Mouse (Mus musculus) ES-Bruce4 (cell line): ENCODE data around the gene Sept3. TPM values are rescaled to one million over a fixed set of nuclear protein-coding genes. Genes with fewer than 3 reads are reported as not detected.

Experiments used
- H3K27ac ChIP-seq: 2 replicates; pipeline ENCODE4 v1.5.1; 2012; ENCODE audit warnings: low read length, inconsistent platforms; ENCODE audit not compliant: insufficient read depth
- H3K27me3 ChIP-seq: 2 replicates; pipeline ENCODE4 v1.6.1; 2012; ENCODE audit warnings: mild to moderate bottlenecking, low read length, inconsistent platforms; ENCODE audit not compliant: control insufficient read depth, poor library complexity, insufficient read depth, severe bottlenecking
- H3K36me3 ChIP-seq: 2 replicates; pipeline ENCODE4 v1.6.1; 2012; ENCODE audit warnings: inconsistent platforms, mild to moderate bottlenecking, low read length, moderate library complexity; ENCODE audit not compliant: control insufficient read depth, poor library complexity, insufficient read depth, severe bottlenecking
- H3K4me1 ChIP-seq: one replicate; pipeline ENCODE4 v1.8.1; 2011; ENCODE audit warnings: low read length; ENCODE audit not compliant: control insufficient read depth, insufficient read depth
- H3K4me3 ChIP-seq: 2 replicates; pipeline ENCODE4 v1.5.1; 2011; ENCODE audit warnings: low read depth, mild to moderate bottlenecking, low read length
- H3K9ac ChIP-seq: 2 replicates; pipeline ENCODE4 v1.6.1; 2012; ENCODE audit warnings: low read depth, mild to moderate bottlenecking, inconsistent platforms; ENCODE audit not compliant: poor library complexity, severe bottlenecking
- H3K9me3 ChIP-seq: replicated peaks from 2 replicates; pipeline ENCODE4 v1.6.1; 2012; ENCODE audit warnings: mild to moderate bottlenecking, low read length, inconsistent platforms; ENCODE audit not compliant: control insufficient read depth, poor library complexity, insufficient read depth, severe bottlenecking
- CTCF ChIP-seq: IDR thresholded peaks from one replicate; pipeline ENCODE4 v1.8.1; 2011; ENCODE audit warnings: low read depth, low read length
- EP300 ChIP-seq: IDR thresholded peaks from 2 replicates; pipeline ENCODE4 v1.6.1; 2011; ENCODE audit warnings: low read depth, low read length; ENCODE audit not compliant: insufficient read depth
- POLR2A ChIP-seq: IDR thresholded peaks from one replicate; pipeline ENCODE4 v1.8.1; 2011; ENCODE audit warnings: low read length; ENCODE audit not compliant: insufficient read depth
- polyA plus RNA-seq: library from polyadenylated mRNA; stranded (reverse); fragments of >200 nt; gene quantifications from 2 replicates; pipeline ENCODE4 v1.2.4, GENCODE M21; 2011; ENCODE audit warnings: low read depth; ENCODE audit not compliant: missing spikeins, insufficient read depth, insufficient read length

Gene Sept3
- polyA plus RNA-seq, 1 experiment, result 9.7 TPM

GRCm38 (mm10) chr15:82247131-82247776, 27.4 kb upstream of the Sept3 start:
- no peaks in the 10 kb centered on the region; the same call in 1 of the 2 replicates for H3K36me3 ChIP-seq
- H3K27ac ChIP-seq, result peak overlapping the region; percentile 93
- no peak for TF ChIP-seq POLR2A
- peak; percentile 17; the same call in 1 of the 2 replicates for TF ChIP-seq EP300
- H3K9me3 ChIP-seq, result no peaks in the 10 kb centered on the region
- H3K9ac ChIP-seq, result peak overlapping the region; percentile 20; the same call in 1 of the 2 replicates
- H3K4me1 ChIP-seq, result peaks cover 1% of the 10 kb centered on the region
- no peaks in the 10 kb centered on the region for H3K27me3 ChIP-seq
- H3K4me3 ChIP-seq, result no peak overlapping the region

DNA sequence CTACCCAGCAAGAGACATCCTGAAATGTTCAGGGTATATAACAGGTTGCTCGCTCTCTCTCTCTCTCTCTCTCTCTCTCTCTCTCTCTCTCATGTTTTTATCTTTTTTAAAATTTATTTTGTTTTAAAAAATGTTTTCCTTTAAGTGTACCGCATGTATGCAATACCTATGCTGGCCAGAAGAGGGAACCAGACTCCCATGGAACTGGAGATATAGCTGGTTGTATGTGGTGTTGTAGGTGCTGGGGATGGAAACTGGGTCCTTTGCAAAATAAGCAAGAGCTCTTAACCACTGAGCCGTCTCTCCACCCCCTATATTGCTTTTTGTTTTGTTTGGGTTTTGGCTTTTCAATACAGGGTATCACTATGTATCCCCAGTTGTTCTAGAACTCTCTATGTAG, 23.1 kb upstream of the Sept3 start:
- H3K9me3 ChIP-seq, result no peaks in the 10 kb centered on the region
- H3K4me1 ChIP-seq, result peaks cover 8% of the 10 kb centered on the region
- H3K36me3 ChIP-seq, result no peaks in the 10 kb centered on the region
- no peak overlapping the region for H3K27ac ChIP-seq
- no peak overlapping the region for H3K9ac ChIP-seq
- TF ChIP-seq EP300, result no peak
- TF ChIP-seq CTCF, result no peak
- no peak overlapping the region for H3K4me3 ChIP-seq
- no peaks in the 10 kb centered on the region for H3K27me3 ChIP-seq

- no peak for TF ChIP-seq EP300
- TF ChIP-seq CTCF, result no peak
- no peak for TF ChIP-seq POLR2A
- no peaks in the 10 kb centered on the region for H3K36me3 ChIP-seq
- peak within 1 kb of the TSS; percentile 33; the same call in 1 of the 2 replicates for H3K27ac ChIP-seq
- peaks cover 8% of the 10 kb centered on the region for H3K4me1 ChIP-seq
- no peak within 1 kb of the TSS for H3K4me3 ChIP-seq
- H3K27me3 ChIP-seq, result no peaks in the 10 kb centered on the region
- no peaks in the 10 kb centered on the region for H3K9me3 ChIP-seq
- H3K9ac ChIP-seq, result no peak within 1 kb of the TSS
Observed at GRCm38 (mm10) chr15:82252097-82252496, 22.6 kb upstream of the Sept3 start, which contains the start of gene 1500009C09Rik. Gene 1500009C09Rik (plus strand): TSS chr15:82252397.

DNA sequence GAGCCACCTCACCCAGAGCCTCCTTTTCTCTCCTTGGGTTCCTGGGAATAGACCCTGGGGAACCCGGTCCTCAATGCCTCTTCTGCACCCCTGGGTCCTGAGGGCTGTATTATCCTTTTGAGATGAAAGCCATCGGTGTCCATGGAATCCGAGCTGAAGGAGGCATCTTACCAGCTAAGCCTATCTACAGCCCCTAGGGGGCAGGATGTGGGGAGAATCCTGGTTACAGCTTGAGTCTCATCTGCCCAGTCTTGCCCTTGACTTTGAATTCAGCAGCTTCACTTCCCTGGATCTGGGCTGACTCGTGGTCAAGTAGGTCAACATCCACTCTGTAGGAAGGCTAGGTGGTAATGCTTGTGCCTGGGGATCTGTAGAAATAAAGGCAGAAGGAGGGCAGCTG, 19.4 kb upstream of the Sept3 start:
- no peak overlapping the region for H3K27ac ChIP-seq

DNA sequence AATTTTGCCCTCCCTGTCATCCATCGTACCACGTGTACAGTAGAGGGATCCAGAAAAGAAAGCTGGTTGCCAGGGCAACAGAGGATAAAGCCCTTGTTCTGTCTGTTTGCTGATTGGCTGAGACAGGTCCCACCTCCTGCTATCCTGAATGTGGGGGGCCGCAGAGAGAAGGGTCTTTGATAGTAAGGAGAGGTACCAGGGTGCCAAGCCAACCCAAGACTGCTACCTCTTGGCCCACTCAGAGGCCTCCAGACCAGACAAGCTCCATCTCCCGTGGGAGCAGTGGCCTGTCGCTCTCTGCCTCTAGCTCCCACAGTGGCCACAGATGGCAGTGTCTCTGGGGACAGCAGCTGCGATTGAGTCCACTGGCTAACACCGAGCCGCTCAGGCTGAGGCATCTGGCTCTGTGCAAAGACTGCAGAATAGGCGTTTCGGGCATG, 18.7 kb upstream of the Sept3 start:
- Histone ChIP-seq H3K4me3 (peak overlapping the region; percentile 25), H3K27ac (no peak overlapping the region), H3K9me3 (no peaks in the 10 kb centered on the region), H3K27me3 (no peaks in the 10 kb centered on the region), H3K36me3 (no peaks in the 10 kb centered on the region), H3K9ac (no peak overlapping the region), H3K4me1 (peaks cover 8% of the 10 kb centered on the region)
- TF ChIP-seq POLR2A (no peak), CTCF (no peak), EP300 (no peak)

More for the DNA sequence above, 19.4 kb upstream of the Sept3 start:
- TF ChIP-seq CTCF (peak; percentile 63), POLR2A (no peak)
- Histone ChIP-seq H3K27me3 (no peaks in the 10 kb centered on the region), H3K4me3 (no peak overlapping the region), H3K36me3 (no peaks in the 10 kb centered on the region), H3K9ac (no peak overlapping the region), H3K9me3 (no peaks in the 10 kb centered on the region), H3K4me1 (peaks cover 8% of the 10 kb centered on the region)

DNA sequence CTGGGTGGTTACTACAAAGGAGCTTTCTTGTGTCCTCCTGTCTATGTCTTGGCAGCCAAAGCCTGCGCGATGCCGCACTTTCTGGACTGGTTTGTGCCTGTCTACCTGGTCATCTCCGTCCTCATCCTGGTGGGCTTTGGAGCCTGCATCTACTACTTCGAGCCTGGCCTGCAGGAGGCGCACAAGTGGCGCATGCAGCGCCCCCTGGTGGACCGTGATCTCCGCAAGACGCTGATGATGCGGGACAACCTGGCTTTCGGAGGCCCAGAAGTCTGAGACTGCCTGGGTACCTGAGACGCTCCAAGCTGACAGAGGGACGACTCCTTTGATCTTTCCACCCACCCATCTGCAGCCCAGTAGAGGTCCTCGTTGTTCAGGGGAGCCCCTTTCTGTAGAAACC, 15.2 kb upstream of the Sept3 start:
- peak overlapping the region; percentile 10; the same call in 1 of the 2 replicates for H3K4me3 ChIP-seq
- TF ChIP-seq CTCF (peak; percentile 100), POLR2A (no peak), EP300 (0 out of 2 replicates have a peak, but pooled peaks have one; percentile 53)
- peaks cover 5% of the 10 kb centered on the region for H3K4me1 ChIP-seq
- H3K9me3 ChIP-seq, result no peaks in the 10 kb centered on the region
- no peak overlapping the region for H3K27ac ChIP-seq
- H3K36me3 ChIP-seq, result no peaks in the 10 kb centered on the region
- H3K27me3 ChIP-seq, result no peaks in the 10 kb centered on the region
- H3K9ac ChIP-seq, result no peak overlapping the region
